Mouse (Mus musculus) lung, postnatal 0 days (tissue): ENCODE results near the gene Agbl4. TPM values are rescaled to one million over a fixed set of nuclear protein-coding genes. Genes with fewer than 3 reads are reported as not detected.

Experiments used
- ATAC-seq: fragments of 200-750 bp; cut with Nextera tagmentation; 2 replicates; pipeline ENCODE4 v1.8.0; 2017; ENCODE audit warnings: moderate library complexity
- DNase-seq: peaks from one replicate; pipeline ENCODE4 v3.0.0-alpha.2; 2016; ENCODE audit warnings: low spot score
- H3K27ac ChIP-seq: fragments of 300-500 bp; sonication (generic); 2 replicates; pipeline ENCODE4 v1.5.1; 2014; ENCODE audit warnings: antibody characterized with exemption, mild to moderate bottlenecking, low read length, mixed read lengths
- H3K27me3 ChIP-seq: fragments of 300-500 bp; sonication (generic); replicated peaks from 2 replicates; pipeline ENCODE4 v1.6.1; 2014; ENCODE audit warnings: low read length, mixed read lengths; ENCODE audit not compliant: insufficient read depth
- H3K36me3 ChIP-seq: fragments of 300-500 bp; sonication (generic); 2 replicates; pipeline ENCODE4 v1.6.1; 2014; ENCODE audit warnings: low read length, mixed read lengths; ENCODE audit not compliant: insufficient read depth
- H3K4me1 ChIP-seq: fragments of 300-500 bp; sonication (generic); 2 replicates; pipeline ENCODE4 v1.6.1; 2014; ENCODE audit warnings: antibody characterized with exemption, low read depth, low read length, mixed read lengths; ENCODE audit not compliant: insufficient read depth
- H3K4me2 ChIP-seq: fragments of 300-500 bp; sonication (generic); replicated peaks from 2 replicates; pipeline ENCODE4 v1.6.1; 2014; ENCODE audit warnings: low read depth, mild to moderate bottlenecking, low read length, moderate library complexity, mixed read lengths
- H3K4me3 ChIP-seq: fragments of 300-500 bp; sonication (generic); 2 replicates; pipeline ENCODE4 v1.5.1; 2014; ENCODE audit warnings: low read depth, low read length
- H3K9ac ChIP-seq: fragments of 300-500 bp; sonication (generic); replicated peaks from 2 replicates; pipeline ENCODE4 v1.6.1; 2014; ENCODE audit warnings: low read depth, mild to moderate bottlenecking
- H3K9me3 ChIP-seq: fragments of 300-500 bp; sonication (generic); 2 replicates; pipeline ENCODE4 v1.6.1; 2016; ENCODE audit warnings: low read length, mixed read lengths
- CTCF ChIP-seq: IDR thresholded peaks from 2 replicates; pipeline ENCODE4 v1.5.1; 2016; ENCODE audit warnings: antibody characterized with exemption, mild to moderate bottlenecking
- EP300 ChIP-seq: IDR thresholded peaks from 2 replicates; pipeline ENCODE4 v1.6.1; 2016; ENCODE audit warnings: antibody characterized with exemption, mild to moderate bottlenecking, control low read depth
- WGBS: fragments of 180-500 bp; shearing (Covaris S2); extraction: QIAGEN DNeasy Blood & Tissue Kit; methylation state at CpG from one replicate; pipeline ENCODE4 v1.1.7; 2014; 5-methylcytosine and 5-hydroxymethylcytosine counted together
- polyA plus RNA-seq: library from polyadenylated mRNA; unstranded; fragments of >200 nt; fragmentation: Nextera tagmentation; extraction: Ambion mirVana; gene quantifications from 2 replicates; pipeline ENCODE4 v1.2.1, GENCODE M21; 2015

Agbl4 gene
- polyA plus RNA-seq, 1 experiment from 2014 or later, result 0.50 TPM

- Histone ChIP-seq H3K4me2 (no peak overlapping the region), H3K9me3 (no peaks in the 10 kb centered on the region), H3K9ac (no peak overlapping the region), H3K4me3 (no peak overlapping the region), H3K4me1 (no peaks in the 10 kb centered on the region), H3K27me3 (no peaks in the 10 kb centered on the region), H3K27ac (no peak overlapping the region), H3K36me3 (no peaks in the 10 kb centered on the region)
- TF ChIP-seq CTCF, result no peak
- no peak for TF ChIP-seq EP300
- ATAC-seq (no peak), DNase-seq (no peak)
Observed at GRCm38 (mm10) chr4:111673904-111674303, 1276.4 kb downstream of the Agbl4 start.

GRCm38 (mm10) chr4:111681926-111682325, 1284.5 kb downstream of the Agbl4 start:
- H3K27me3 ChIP-seq, result no peaks in the 10 kb centered on the region
- no peak for ATAC-seq
- no peak overlapping the region for H3K4me2 ChIP-seq
- no peaks in the 10 kb centered on the region for H3K4me1 ChIP-seq
- H3K9me3 ChIP-seq, result no peaks in the 10 kb centered on the region
- TF ChIP-seq CTCF (no peak), EP300 (no peak)
- H3K27ac ChIP-seq, result no peak overlapping the region
- H3K36me3 ChIP-seq, result no peaks in the 10 kb centered on the region
- no peak overlapping the region for H3K4me3 ChIP-seq
- 82% methylated on average over 5 of the region's 5 CpGs for WGBS
- no peak for DNase-seq
- no peak overlapping the region for H3K9ac ChIP-seq

- Histone ChIP-seq H3K4me3 (no peak overlapping the region), H3K27me3 (no peaks in the 10 kb centered on the region), H3K27ac (no peak overlapping the region), H3K4me1 (no peaks in the 10 kb centered on the region), H3K9me3 (no peaks in the 10 kb centered on the region), H3K36me3 (no peaks in the 10 kb centered on the region), H3K4me2 (no peak overlapping the region), H3K9ac (no peak overlapping the region)
- WGBS, result 72% methylated on average over 3 of the region's 3 CpGs
- DNase-seq (no peak), ATAC-seq (no peak)
- TF ChIP-seq CTCF (no peak), EP300 (no peak)
Observed at GRCm38 (mm10) chr4:111682793-111683192, 1285.3 kb downstream of the Agbl4 start.

- Histone ChIP-seq H3K9ac (no peak overlapping the region), H3K4me3 (no peak overlapping the region), H3K36me3 (no peaks in the 10 kb centered on the region), H3K9me3 (no peaks in the 10 kb centered on the region), H3K27me3 (no peaks in the 10 kb centered on the region), H3K27ac (no peak overlapping the region), H3K4me1 (no peaks in the 10 kb centered on the region), H3K4me2 (no peak overlapping the region)
- ATAC-seq, result no peak
- WGBS, result 70% methylated on average over 5 of the region's 5 CpGs
- no peak for DNase-seq
- no peak for TF ChIP-seq EP300
- TF ChIP-seq CTCF, result no peak
Observed at GRCm38 (mm10) chr4:111683843-111684242, 1286.4 kb downstream of the Agbl4 start.

- Histone ChIP-seq H3K36me3 (no peaks in the 10 kb centered on the region), H3K9me3 (no peaks in the 10 kb centered on the region), H3K4me3 (no peak overlapping the region), H3K9ac (no peak overlapping the region), H3K27ac (no peak overlapping the region), H3K27me3 (no peaks in the 10 kb centered on the region), H3K4me2 (no peak overlapping the region), H3K4me1 (no peaks in the 10 kb centered on the region)
- TF ChIP-seq EP300, result no peak
- ATAC-seq, result no peak
- 75% methylated on average over 2 of the region's 2 CpGs for WGBS
- DNase-seq, result no peak
Observed at GRCm38 (mm10) chr4:111685951-111686350, 1288.5 kb downstream of the Agbl4 start.

GRCm38 (mm10) chr4:111686951-111687350, 1289.5 kb downstream of the Agbl4 start:
- 5% methylated on average over 9 of the region's 9 CpGs for WGBS
- peak; percentile 83 for TF ChIP-seq CTCF
- no peak for TF ChIP-seq EP300
- Histone ChIP-seq H3K27ac (no peak overlapping the region), H3K4me3 (0 out of 2 replicates have a peak overlapping the region, but pooled peaks have one; percentile 6), H3K4me2 (peak overlapping the region; percentile 50; the same call in 1 of the 2 replicates), H3K9ac (no peak overlapping the region), H3K36me3 (no peaks in the 10 kb centered on the region), H3K27me3 (no peaks in the 10 kb centered on the region), H3K9me3 (no peaks in the 10 kb centered on the region), H3K4me1 (no peaks in the 10 kb centered on the region)
- ATAC-seq, result peak; percentile 75
- DNase-seq, result peak; percentile 72

GRCm38 (mm10) chr4:111687613-111688012, 1290.2 kb downstream of the Agbl4 start:
- H3K4me3 ChIP-seq, result no peak overlapping the region
- no peaks in the 10 kb centered on the region for H3K36me3 ChIP-seq
- no peak overlapping the region for H3K9ac ChIP-seq
- no peak overlapping the region for H3K27ac ChIP-seq
- ATAC-seq (peak; percentile 77), DNase-seq (peak; percentile 85)
- H3K9me3 ChIP-seq, result no peaks in the 10 kb centered on the region
- H3K4me2 ChIP-seq, result peak overlapping the region; percentile 50
- WGBS, result 12% methylated on average over 6 of the region's 6 CpGs
- no peaks in the 10 kb centered on the region for H3K4me1 ChIP-seq
- no peaks in the 10 kb centered on the region for H3K27me3 ChIP-seq
- TF ChIP-seq CTCF, result peak; percentile 87
- TF ChIP-seq EP300, result no peak
